Mouse (Mus musculus): ENCODE data around the gene Hist1h2ah.

Gene Hist1h2ah

DNA sequence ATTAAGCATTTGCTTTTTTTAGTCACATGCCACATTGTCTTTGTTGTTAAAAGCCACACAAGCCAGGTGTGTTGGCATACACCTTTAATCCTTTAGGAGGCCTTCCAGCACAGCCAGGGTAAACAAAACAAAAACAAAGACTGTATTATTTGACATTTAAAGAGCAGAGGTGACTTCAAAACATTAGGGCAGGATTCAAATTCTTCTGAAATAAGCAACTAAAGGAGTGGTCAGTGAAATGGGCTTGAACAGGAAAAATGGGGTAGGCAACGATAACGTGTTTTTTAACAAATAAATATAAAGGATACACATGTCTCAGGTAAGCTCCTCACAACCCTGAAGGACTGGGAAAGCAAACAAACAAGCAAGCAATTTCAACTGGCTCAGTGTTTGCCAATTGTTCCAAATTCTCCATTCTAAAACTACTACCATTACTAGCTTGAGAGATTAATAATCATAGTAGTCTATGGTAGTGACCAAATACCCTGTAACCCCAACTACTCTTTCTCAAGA, 4.6 kb upstream of the Hist1h2ah start:
- in situ Hi-C loops (cut with MboI, MseI) = loop anchor here (5.0 to 10.0 kb wide), 3 partner anchors 318 to 1705 kb away; partner anchors contain the start of genes Hist1h2af, Hist1h2bb, Hist1h2bm and Hist1h3c

DNA sequence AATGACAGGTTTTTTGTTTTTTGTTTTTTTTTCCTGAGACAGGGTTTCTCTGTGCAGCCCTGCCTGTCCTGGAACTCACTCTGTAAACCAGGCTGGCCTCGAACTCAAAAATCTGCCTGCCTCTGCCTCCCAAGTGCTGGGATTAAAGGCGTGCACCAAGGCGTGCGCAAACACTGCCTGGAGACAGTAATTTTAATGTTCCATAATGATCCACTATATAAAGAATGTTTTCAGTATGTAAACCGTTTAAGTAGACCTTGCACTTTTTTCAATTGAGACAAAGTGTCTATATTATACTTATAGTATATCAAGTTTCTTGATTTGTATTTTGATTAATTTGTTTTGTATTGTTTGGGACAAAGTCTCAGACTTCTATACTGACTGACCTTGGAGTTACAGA, 4.0 kb upstream of the Hist1h2ah start:
- in situ Hi-C loops (cut with MboI, MseI) = loop anchor here (5.0 to 10.0 kb wide), 3 partner anchors 317 to 1705 kb away; partner anchors contain the start of genes Hist1h2af, Hist1h2bb, Hist1h2bm and Hist1h3c

DNA sequence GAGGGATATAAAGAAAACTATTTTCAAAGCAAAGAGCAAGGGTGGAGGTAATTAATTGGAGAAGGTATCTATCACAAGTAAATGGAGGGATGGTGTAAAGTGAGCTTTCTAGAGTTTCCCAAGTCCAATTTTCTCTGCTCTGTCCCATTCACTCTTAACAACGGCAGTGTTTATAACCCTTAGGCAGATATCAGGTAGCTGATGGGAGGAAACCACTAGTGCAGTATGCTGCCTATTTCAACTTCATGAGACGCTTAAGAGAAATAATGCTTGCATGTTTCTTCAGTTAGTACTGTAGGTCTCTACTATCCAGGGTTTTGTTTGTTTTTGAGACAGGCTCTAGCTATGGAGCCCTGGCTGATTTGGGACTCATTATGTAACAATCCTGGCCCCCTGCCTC, 2.0 kb upstream of the Hist1h2ah start:
- in situ Hi-C loops (cut with MboI, MseI) = loop anchor here (5.0 to 10.0 kb wide), 3 partner anchors 315 to 1707 kb away; partner anchors contain the start of genes Hist1h2af, Hist1h2bb, Hist1h2bm and Hist1h3c

DNA sequence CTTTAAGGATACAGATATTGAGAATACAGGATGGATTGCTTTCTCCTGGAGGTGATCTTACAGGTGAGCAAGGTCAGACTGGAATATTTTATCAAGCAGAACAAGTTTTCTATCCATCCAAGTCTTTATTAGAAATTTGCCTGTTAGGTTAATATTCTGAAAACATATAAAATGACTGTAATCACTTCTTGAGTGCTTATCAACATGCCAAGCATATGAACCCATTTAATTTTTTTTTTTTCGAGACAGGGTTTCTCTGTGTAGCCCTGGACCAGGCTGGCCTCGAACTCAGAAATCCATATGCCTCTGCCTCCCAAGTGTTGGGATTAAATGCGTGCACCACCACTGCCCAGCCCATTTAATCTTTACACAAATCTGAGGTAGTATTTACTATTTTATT, 1.6 kb upstream of the Hist1h2ah start:
- in situ Hi-C loops (cut with MboI, MseI) = loop anchor here (5.0 to 10.0 kb wide), 3 partner anchors 315 to 1708 kb away; partner anchors contain the start of genes Hist1h2af, Hist1h2bb, Hist1h2bm and Hist1h3c

- in situ Hi-C loops (cut with MboI, MseI) = loop anchor here (5.0 to 10.0 kb wide), 3 partner anchors 314 to 1708 kb away; partner anchors contain the start of genes Hist1h2af, Hist1h2bb, Hist1h2bm and Hist1h3c
These were observed 985 bp upstream of the Hist1h2ah start for GRCm38 (mm10) chr13:22036149-22036956.

- in situ Hi-C loops (cut with MboI, MseI) = loop anchor here (5.0 to 10.0 kb wide), 4 partner anchors 182 to 1710 kb away; partner anchors contain the start of genes Hist1h2af, Hist1h2bb, Hist1h2bm and Hist1h3c
These were observed 713 bp downstream of the Hist1h2ah start for GRCm38 (mm10) chr13:22034443-22035266.

DNA sequence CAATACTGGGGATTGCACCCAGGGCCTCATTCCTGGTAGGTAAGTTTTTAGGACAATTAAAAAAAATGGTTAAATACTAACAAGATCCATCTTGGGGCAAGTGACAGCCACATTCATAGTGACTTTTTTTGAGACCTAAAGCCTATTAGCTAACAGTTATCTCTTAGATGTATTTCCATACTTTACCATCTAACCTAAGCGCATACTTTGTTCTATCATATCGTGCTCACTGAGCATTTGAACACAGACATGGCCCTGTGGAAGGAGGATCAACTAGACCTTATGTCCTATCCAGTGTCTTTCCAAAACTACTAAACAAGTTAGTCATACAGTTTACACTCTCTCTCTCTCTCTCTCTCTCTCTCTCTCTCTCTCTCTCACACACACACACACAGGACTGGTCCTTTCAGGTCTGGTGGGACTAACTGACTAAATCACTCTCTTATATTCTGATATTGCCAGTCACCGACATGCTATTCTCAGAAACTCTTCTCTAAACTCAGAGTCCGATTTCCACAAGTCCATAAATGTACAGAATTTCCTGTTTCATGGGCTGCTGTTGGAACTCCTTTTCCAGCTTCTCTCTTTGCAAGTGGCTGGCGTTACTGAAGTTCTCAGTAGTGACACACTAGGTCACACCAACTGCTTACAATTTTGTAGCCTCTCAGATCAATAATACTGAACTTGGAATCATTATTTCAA, 1.5 kb downstream of the Hist1h2ah start:
- in situ Hi-C loops (cut with MboI, MseI) = loop anchor here (5.0 to 10.0 kb wide), 3 partner anchors 182 to 1711 kb away; partner anchors contain the start of genes Hist1h2af, Hist1h2bb, Hist1h3c and Hist1h3g

DNA sequence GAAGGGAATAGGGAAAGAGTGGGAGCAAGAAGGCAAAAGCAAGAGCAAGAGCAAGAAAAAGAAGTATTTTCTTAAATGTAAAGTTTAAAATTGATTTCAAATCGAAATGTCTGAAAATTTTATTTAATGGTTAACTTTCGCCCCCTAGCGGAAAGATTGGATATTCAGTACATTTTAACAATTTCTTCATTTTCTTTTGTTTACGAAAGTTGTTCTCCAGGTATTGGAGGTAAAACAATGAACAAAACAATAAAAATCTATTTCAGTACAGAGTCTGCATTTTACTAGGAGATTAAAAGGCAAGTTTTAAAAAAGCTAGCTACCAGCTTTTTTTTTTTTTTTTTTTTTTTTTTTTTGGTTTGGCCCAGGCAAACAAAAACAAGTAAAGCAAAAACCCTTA, 4.9 kb downstream of the Hist1h2ah start:
- in situ Hi-C loops (cut with MboI, MseI) = loop anchor here (5.0 to 10.0 kb wide), 3 partner anchors 178 to 1714 kb away; partner anchors contain the start of genes Hist1h2af, Hist1h2bb, Hist1h3c and Hist1h3g

GRCm38 (mm10) chr13:22029928-22030327, 5.4 kb downstream of the Hist1h2ah start:
- in situ Hi-C loops (cut with MboI, MseI) = loop anchor here (5.0 to 10.0 kb wide), 8 partner anchors 58 to 1715 kb away; partner anchors contain the start of genes Hist1h2af, Hist1h2bb, Hist1h3c and Hist1h3g

DNA sequence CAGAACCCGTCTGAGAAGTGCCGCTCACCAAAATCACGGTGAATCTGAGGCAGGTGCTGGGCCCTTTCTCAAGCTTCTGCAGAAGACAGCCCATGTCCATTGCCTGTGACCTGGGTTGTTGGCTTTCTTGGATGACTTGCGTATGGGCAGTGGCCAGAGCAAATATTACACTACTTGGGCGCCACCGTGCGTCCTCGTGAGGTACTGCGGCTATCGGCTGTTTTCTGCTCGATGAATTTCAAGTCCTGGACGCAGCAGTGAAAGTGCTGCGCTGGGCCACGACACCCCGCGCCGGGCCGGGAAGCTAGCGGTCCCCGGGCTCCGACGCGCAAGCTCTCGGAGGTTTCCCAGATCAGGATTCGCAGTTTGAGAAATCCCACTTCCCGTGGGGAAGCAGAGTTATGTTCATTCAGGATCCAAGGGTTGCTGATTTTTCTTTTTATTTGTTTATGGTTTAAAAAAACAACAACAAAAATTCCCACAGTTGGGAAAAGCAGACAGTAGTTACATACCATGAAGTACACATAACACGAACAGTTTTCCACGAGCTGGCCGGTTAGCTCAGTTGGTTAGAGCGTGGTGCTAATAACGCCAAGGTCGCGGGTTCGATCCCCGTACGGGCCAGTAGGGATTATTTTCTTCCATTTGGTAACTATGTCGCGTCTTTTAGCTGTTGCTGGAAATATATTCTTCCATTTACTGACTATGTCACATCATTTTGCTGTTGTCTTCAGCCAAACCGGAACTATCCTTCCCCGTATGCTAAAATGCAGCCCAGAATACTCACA, 6.5 kb downstream of the Hist1h2ah start:
- in situ Hi-C loops (cut with MboI, MseI) = loop anchor here (5.0 to 10.0 kb wide), 5 partner anchors 57 to 1418 kb away; partner anchors contain the start of gene Trim27

- in situ Hi-C loops (cut with MboI, MseI) = loop anchor here (5.0 to 10.0 kb wide), 5 partner anchors 54 to 1421 kb away; partner anchors contain the start of gene Trim27
These were observed 9.0 kb downstream of the Hist1h2ah start for GRCm38 (mm10) chr13:22026058-22027031.

DNA sequence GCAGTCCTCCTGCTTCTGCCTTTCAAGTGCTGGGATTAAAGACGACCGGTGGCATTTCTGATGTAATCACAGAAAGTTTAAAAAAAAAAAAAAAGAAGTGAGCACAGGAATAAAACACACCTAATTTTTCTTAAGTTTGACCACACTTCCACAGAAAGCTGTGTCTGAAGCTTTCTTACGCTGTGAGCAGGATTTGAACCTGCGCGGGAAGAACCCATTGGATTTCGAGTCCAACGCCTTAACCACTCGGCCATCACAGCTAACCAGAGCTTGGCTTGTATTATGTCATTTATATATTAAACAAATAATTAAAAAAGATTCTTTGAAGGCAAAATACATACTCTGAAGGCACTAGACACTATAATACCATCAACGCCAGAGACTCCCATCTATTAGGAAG, 13.1 kb downstream of the Hist1h2ah start:
- in situ Hi-C loops (cut with MboI, MseI) = loop anchor here (10.0 kb wide), 2 partner anchors 217 to 847 kb away; partner anchors contain the start of gene Trim27

GRCm38 (mm10) chr13:22021581-22021980, 13.8 kb downstream of the Hist1h2ah start:
- in situ Hi-C loops (cut with MboI, MseI) = loop anchor here (10.0 kb wide), 2 partner anchors 217 to 847 kb away; partner anchors contain the start of gene Trim27

GRCm38 (mm10) chr13:22020901-22021339, 14.4 kb downstream of the Hist1h2ah start:
- in situ Hi-C loops (cut with MboI, MseI) = loop anchor here (10.0 kb wide), 2 partner anchors 216 to 846 kb away; partner anchors contain the start of gene Trim27

GRCm38 (mm10) chr13:22019934-22020835, 15.2 kb downstream of the Hist1h2ah start:
- in situ Hi-C loops (cut with MboI, MseI) = loop anchor here (10.0 kb wide), 2 partner anchors 215 to 845 kb away; partner anchors contain the start of gene Trim27
